Mouse (Mus musculus) lung, adult 2 months (tissue): ENCODE results near the gene Taf13.

Experiments
- CTCF ChIP-seq: fragments of 200-500 bp; IDR thresholded peaks from 2 replicates; pipeline ENCODE4 v1.5.1; 2011; ENCODE audit warnings: mild to moderate bottlenecking, low read length, control low read depth; ENCODE audit not compliant: insufficient read depth
- POLR2A ChIP-seq: fragments of 200-500 bp; IDR thresholded peaks from 2 replicates; pipeline ENCODE4 v1.6.1; 2011; ENCODE audit warnings: low read depth, mild to moderate bottlenecking, control low read depth, low read length, borderline replicate concordance; ENCODE audit errors: extremely low read depth

GRCm38 (mm10) chr3:108535896-108536516 lies 35.5 kb upstream of the Taf13 start:
- TF ChIP-seq CTCF (no peak), POLR2A (peak; percentile 26; the same call in 1 of the 2 replicates)
